1 mouse cellular context compared by ENCODE assay signal in the genomic region with DNA sequence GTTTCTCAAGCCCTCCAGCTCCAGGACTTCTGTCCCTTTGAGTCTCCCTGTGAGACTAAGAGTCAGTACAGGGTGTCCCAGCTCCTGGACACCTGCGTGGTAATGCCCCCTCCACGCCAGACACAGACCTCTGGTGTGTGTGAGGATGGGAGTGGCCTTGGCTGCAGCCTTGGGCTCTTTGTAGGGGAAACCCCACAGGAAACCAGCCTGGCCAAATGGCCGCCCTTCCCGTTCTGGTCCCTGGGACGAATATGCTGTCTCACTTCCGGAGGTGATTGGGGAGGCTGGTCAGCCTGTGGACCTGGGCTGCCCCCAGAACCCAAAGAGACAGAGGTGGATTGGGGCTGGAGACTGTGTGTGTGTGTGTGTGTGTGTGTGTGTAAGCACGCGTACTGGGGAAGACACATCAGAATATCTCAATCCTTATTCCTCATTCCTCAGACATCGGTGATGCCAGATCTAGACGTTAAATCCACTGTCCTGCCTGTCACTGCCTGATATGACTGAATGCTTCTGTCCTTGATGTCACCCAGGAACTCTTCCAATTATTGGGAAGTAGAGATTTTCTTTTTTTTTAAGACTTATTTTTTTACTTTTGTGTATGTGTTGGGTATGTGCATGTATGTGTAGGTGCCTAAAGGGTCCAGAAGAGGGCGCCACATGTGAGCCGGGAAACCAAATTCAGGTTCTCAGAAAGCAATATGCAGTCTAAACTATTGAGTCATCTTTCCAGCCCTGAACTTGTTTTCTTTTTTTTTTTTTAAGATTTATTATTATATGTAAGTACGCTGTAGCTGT.
TF ChIP-seq lines count a peak whose summit lies in the region.

No protein-coding gene starts in this region.

TF ChIP-seq in MEL, 35 proteins besides CTCF, POLR2A, EP300 and RAD21 (continued from another document):
- TF ChIP-seq ELF1 (IDR thresholded peaks at IDR 0.05; ENCODE audit: low read depth, low read length), result no peak
- TF ChIP-seq MAFK (IDR thresholded peaks at IDR 0.05; ENCODE audit: borderline replicate concordance, low read depth, low read length), result no peak
- TF ChIP-seq MYC (IDR thresholded peaks at IDR 0.05; ENCODE audit: low read depth, low read length), result no peak
